Mouse (Mus musculus) heart, embryonic 16.5 days (tissue): ENCODE results near the gene Tas2r102. TPM values are rescaled to one million over a fixed set of nuclear protein-coding genes. Genes with fewer than 3 reads are reported as not detected.

Experiments
- ATAC-seq: fragments of 200-750 bp; cut with Nextera tagmentation; replicated peaks from 2 replicates; pipeline ENCODE4 v1.8.0; 2017; ENCODE audit warnings: moderate number of reproducible peaks; ENCODE audit not compliant: insufficient read depth, low FRiP score; ENCODE audit errors: extremely low read depth
- H3K27ac ChIP-seq: fragments of 300-500 bp; sonication (generic); 2 replicates; pipeline ENCODE4 v1.5.1; 2014; ENCODE audit warnings: mild to moderate bottlenecking, low read length, control low read depth, moderate library complexity
- H3K27me3 ChIP-seq: fragments of 300-500 bp; sonication (generic); 2 replicates; pipeline ENCODE4 v1.6.1; 2014; ENCODE audit warnings: low read length, mixed read lengths; ENCODE audit not compliant: control insufficient read depth, insufficient read depth
- H3K36me3 ChIP-seq: fragments of 300-500 bp; sonication (generic); 2 replicates; pipeline ENCODE4 v1.6.1; 2014; ENCODE audit not compliant: control insufficient read depth, insufficient read depth
- H3K4me1 ChIP-seq: fragments of 300-500 bp; sonication (generic); 2 replicates; pipeline ENCODE4 v1.6.1; 2014; ENCODE audit warnings: low read length, mixed read lengths; ENCODE audit not compliant: control insufficient read depth, insufficient read depth
- H3K4me2 ChIP-seq: fragments of 300-500 bp; sonication (generic); 2 replicates; pipeline ENCODE4 v1.6.1; 2014; ENCODE audit warnings: low read depth, mild to moderate bottlenecking, control low read depth, low read length
- H3K4me3 ChIP-seq: fragments of 300-500 bp; sonication (generic); 2 replicates; pipeline ENCODE4 v1.5.1; 2014; ENCODE audit warnings: mild to moderate bottlenecking, control low read depth, low read length
- H3K9ac ChIP-seq: fragments of 300-500 bp; sonication (generic); 2 replicates; pipeline ENCODE4 v1.6.1; 2014; ENCODE audit warnings: low read length, control low read depth
- H3K9me3 ChIP-seq: fragments of 300-500 bp; sonication (generic); replicated peaks from 2 replicates; pipeline ENCODE4 v1.6.1; 2016; ENCODE audit warnings: low read length; ENCODE audit not compliant: control insufficient read depth
- WGBS: fragments of 180-500 bp; shearing (Covaris S2); extraction: QIAGEN DNeasy Blood & Tissue Kit; methylation state at CpG from one replicate; pipeline ENCODE4 v1.1.7; 2014; 5-methylcytosine and 5-hydroxymethylcytosine counted together
- polyA plus RNA-seq: library from polyadenylated mRNA; unstranded; fragments of >200 nt; fragmentation: Nextera tagmentation; extraction: Ambion mirVana; gene quantifications from 2 replicates; pipeline ENCODE4 v1.2.1, GENCODE M21; 2015

Tas2r102 gene
- not detected in 2 replicates for polyA plus RNA-seq

DNA sequence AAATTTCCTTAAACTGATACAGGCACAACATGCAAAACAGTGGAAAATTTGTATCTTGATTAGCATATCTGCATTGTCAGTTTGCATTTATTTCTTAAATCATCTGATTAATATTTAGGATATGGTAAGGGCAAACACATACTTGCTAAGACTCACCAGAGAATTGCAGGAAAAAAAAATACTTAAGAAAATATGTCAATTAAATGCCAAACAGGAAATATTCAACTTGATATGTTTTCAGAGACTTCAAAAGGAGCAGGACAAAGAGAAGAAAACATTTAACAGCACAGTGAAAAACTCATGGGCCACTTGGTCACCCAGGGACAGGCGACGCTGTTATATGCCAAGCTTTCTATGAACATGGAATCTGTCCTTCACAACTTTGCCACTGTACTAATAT is at the start of gene Tas2r102:
Gene Tas2r102, plus strand, starts transcription at position 301 of the 400 bp plus-strand sequence.
- no peak within 1 kb of the TSS for H3K4me3 ChIP-seq

DNA sequence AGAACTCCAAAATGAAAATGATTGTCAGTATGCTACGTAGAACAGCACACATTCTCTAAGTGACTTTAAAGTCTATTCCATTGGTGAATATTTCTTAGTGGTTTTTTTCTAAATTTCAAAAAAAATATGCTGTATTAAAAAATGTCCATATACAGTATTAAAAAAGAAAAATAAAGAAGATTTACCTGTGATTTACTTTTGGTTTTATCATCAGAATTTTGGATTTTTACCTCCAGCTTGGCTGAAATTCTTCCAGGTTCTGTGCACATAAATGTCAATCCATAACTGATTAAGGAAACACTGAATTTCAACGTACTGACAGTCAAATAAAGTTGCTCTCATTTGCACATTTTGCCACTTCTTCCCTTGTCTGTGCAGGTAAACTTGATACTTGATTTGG is 24.0 kb upstream of the Tas2r102 start, which contains the start of gene Tas2r115:
Gene Tas2r115, minus strand, starts transcription at position 101 of the 400 bp plus-strand sequence.
- 58% methylated on average over 2 of the region's 2 CpGs for WGBS
- H3K4me3 ChIP-seq = no peak within 1 kb of the TSS
- H3K9ac ChIP-seq = no peak within 1 kb of the TSS
- H3K27ac ChIP-seq = no peak within 1 kb of the TSS
- no peak for ATAC-seq
- H3K4me2 ChIP-seq = no peak within 1 kb of the TSS
- H3K4me1 ChIP-seq = no peaks in the 10 kb centered on the region
- no peaks in the 10 kb centered on the region for H3K9me3 ChIP-seq
- H3K27me3 ChIP-seq = no peaks in the 10 kb centered on the region
- no peaks in the 10 kb centered on the region for H3K36me3 ChIP-seq

More for the DNA sequence above, at the start of gene Tas2r102:
- Histone ChIP-seq H3K4me2 (no peak within 1 kb of the TSS), H3K4me1 (no peaks in the 10 kb centered on the region), H3K36me3 (no peaks in the 10 kb centered on the region), H3K9me3 (no peaks in the 10 kb centered on the region; the same call in 1 of the 2 replicates), H3K9ac (no peak within 1 kb of the TSS), H3K27me3 (no peaks in the 10 kb centered on the region), H3K27ac (no peak within 1 kb of the TSS)
- WGBS = 87% methylated on average over 2 of the region's 2 CpGs
- no peak for ATAC-seq

DNA sequence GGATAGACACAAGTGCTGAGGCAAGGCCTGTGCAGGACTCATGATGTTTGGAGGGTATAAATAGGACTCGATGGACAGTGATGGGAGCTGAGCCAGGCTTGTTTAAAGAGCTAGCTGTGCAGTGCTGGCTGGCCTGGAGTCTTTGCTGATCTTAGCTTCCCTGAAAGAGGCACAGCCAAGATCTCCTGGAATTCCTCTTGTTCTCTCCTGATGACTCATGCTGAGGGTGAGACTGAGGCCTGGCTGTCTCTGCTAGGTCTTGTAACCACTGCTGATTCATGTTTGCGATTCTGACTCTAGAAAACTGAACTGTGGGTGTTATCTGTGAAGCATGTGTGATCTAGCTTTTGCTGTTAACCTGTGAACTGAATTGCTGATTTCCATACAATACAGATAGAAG is 11.7 kb upstream of the Tas2r102 start:
- no peaks in the 10 kb centered on the region for H3K27me3 ChIP-seq
- no peaks in the 10 kb centered on the region for H3K9me3 ChIP-seq
- no peak overlapping the region for H3K4me2 ChIP-seq
- WGBS = 63% methylated on average over 2 of the region's 2 CpGs
- no peak overlapping the region for H3K27ac ChIP-seq
- no peak overlapping the region for H3K9ac ChIP-seq
- no peaks in the 10 kb centered on the region for H3K4me1 ChIP-seq
- H3K4me3 ChIP-seq = no peak overlapping the region
- H3K36me3 ChIP-seq = no peaks in the 10 kb centered on the region
- ATAC-seq = no peak

DNA sequence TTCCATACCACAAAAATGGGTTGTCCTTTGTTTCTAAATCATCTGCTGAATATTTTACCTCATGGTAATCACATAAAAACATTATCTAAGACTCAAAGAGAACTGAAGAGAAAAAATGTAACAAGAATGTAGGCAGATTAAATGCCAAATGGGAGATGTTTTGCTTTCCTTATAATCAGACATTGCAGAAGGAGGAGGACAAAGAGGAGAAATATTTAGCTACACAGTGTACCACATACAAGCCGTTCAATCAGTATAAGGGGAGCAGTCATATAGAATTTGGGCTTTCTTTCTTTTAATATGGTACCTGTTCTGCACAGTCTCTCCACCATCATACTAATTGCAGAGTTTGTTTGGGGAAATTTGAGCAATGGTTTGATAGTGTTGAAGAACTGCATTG is 7.5 kb upstream of the Tas2r102 start, which contains the start of gene Tas2r124:
Gene Tas2r124, plus strand, starts transcription at position 301 of the 400 bp plus-strand sequence.
- H3K36me3 ChIP-seq = no peaks in the 10 kb centered on the region
- no peak within 1 kb of the TSS for H3K4me2 ChIP-seq
- H3K27ac ChIP-seq = no peak within 1 kb of the TSS
- H3K9me3 ChIP-seq = no peaks in the 10 kb centered on the region
- H3K4me3 ChIP-seq = no peak within 1 kb of the TSS
- WGBS = 65% methylated on average over 1 of the region's 1 CpGs
- ATAC-seq = no peak
- no peaks in the 10 kb centered on the region for H3K4me1 ChIP-seq
- H3K9ac ChIP-seq = no peak within 1 kb of the TSS
- no peaks in the 10 kb centered on the region for H3K27me3 ChIP-seq

DNA sequence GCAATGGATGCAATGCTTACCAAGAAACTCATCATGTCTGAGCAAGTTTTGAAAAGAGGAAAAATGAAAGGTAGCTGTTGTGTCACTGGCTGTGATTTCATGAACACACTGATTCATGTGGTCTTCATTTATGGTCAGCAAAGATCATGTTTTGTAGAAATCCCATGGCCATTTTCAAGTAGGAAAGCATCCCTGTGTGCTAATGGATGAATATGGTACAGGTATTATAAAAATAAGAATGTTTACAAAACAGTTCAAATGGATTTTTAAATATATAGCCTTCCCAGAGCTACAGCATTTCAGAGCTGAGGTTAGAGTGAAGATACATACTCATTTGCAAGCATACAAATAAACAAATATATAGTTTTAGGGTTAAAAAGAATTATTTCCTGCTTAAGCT is 16.1 kb downstream of the Tas2r102 start, which contains the start of gene Tas2r136:
Gene Tas2r136, minus strand, starts transcription at position 101 of the 400 bp plus-strand sequence.
- no peak within 1 kb of the TSS for H3K9ac ChIP-seq
- H3K36me3 ChIP-seq = no peaks in the 10 kb centered on the region
- H3K4me1 ChIP-seq = no peaks in the 10 kb centered on the region
- H3K27ac ChIP-seq = no peak within 1 kb of the TSS
- no peak within 1 kb of the TSS for H3K4me2 ChIP-seq
- no peak within 1 kb of the TSS for H3K4me3 ChIP-seq
- no peak for ATAC-seq
- no peaks in the 10 kb centered on the region for H3K27me3 ChIP-seq
- no peaks in the 10 kb centered on the region for H3K9me3 ChIP-seq

DNA sequence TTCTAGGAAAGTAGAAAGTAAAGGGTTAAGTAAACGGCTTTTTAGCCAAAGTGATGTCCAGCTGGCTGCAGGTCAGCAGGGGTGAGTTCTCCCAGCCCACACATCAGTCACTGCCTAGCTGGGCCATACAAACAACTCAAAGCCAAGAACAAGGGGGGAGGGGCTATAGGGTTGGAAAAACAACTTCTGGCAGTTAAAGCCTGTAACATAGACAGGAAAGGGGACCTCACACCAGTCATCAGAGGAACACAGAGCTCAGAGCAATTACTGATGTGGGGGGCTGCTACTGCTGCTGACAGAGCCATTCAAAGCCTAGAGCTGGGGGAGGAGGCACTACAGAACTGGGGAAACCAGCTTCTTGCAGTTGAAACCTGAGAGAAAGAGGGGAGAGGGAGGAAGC is 33.5 kb downstream of the Tas2r102 start:
- Histone ChIP-seq H3K27ac (no peak overlapping the region), H3K27me3 (no peaks in the 10 kb centered on the region)
- WGBS = 29% methylated on average over 1 of the region's 1 CpGs

DNA sequence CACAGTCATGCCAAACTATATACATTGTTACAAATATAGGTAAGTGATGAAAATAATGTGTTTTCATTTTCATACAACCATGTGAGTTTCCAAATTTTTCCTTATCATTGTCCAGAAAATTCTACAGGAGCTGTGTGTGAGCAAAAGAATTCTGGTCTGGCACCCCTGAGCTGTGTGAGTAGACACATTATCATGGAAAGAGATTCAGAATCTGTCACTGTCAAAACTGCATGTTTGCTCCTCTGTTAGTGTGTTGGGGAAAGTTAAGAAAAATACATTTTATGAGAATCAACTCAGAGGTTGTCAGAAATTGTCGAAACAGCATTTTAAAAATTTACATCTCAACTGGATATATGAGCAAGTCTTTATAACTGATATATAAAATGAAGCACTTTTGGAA is 40.6 kb downstream of the Tas2r102 start, which contains the start of gene Tas2r117:
Gene Tas2r117, plus strand, starts transcription at position 301 of the 400 bp plus-strand sequence.
- Histone ChIP-seq H3K27ac (no peak within 1 kb of the TSS), H3K4me1 (no peaks in the 10 kb centered on the region), H3K36me3 (no peaks in the 10 kb centered on the region), H3K4me3 (no peak within 1 kb of the TSS), H3K27me3 (no peaks in the 10 kb centered on the region), H3K9ac (no peak within 1 kb of the TSS), H3K4me2 (no peak within 1 kb of the TSS), H3K9me3 (no peaks in the 10 kb centered on the region)
- no peak for ATAC-seq
- 76% methylated on average over 1 of the region's 1 CpGs for WGBS

More for the DNA sequence above, 33.5 kb downstream of the Tas2r102 start:
- no peak overlapping the region for H3K4me3 ChIP-seq
- no peaks in the 10 kb centered on the region for H3K4me1 ChIP-seq
- ATAC-seq = no peak
- H3K4me2 ChIP-seq = no peak overlapping the region
- no peak overlapping the region for H3K9ac ChIP-seq
- no peaks in the 10 kb centered on the region for H3K36me3 ChIP-seq
- peaks cover 12% of the 10 kb centered on the region; the same call in 1 of the 2 replicates for H3K9me3 ChIP-seq

Other genes starting within 250 kb of the Tas2r102 start
- not detected in 2 replicates for gene Prh1, start 192.3 kb upstream of the Tas2r102 start, polyA plus RNA-seq
- gene Prp2, start 166.2 kb upstream of the Tas2r102 start, polyA plus RNA-seq = not detected in 2 replicates
- gene A630073D07Rik, start 110.6 kb upstream of the Tas2r102 start, polyA plus RNA-seq = not detected in 2 replicates
- gene Tas2r120, start 105.2 kb upstream of the Tas2r102 start, polyA plus RNA-seq = not detected in 2 replicates
- not detected in 2 replicates for gene Tas2r121, start 61.1 kb upstream of the Tas2r102 start, polyA plus RNA-seq
- gene Tas2r122, start 50.2 kb upstream of the Tas2r102 start, polyA plus RNA-seq = not detected in 2 replicates
- gene Tas2r115, start 24.1 kb upstream of the Tas2r102 start, polyA plus RNA-seq = not detected in 2 replicates
- gene Tas2r124, start 7.4 kb upstream of the Tas2r102 start, polyA plus RNA-seq = not detected in 2 replicates
- not detected in 2 replicates for gene Tas2r136, start 16.0 kb downstream of the Tas2r102 start, polyA plus RNA-seq
- not detected in 2 replicates for gene Tas2r117, start 40.7 kb downstream of the Tas2r102 start, polyA plus RNA-seq
- gene Tas2r123, start 85.0 kb downstream of the Tas2r102 start, polyA plus RNA-seq = not detected in 2 replicates
- gene Tas2r116, start 93.3 kb downstream of the Tas2r102 start, polyA plus RNA-seq = not detected in 2 replicates
- not detected in 2 replicates for gene Tas2r110, start 105.9 kb downstream of the Tas2r102 start, polyA plus RNA-seq
- gene Tas2r113, start 130.9 kb downstream of the Tas2r102 start, polyA plus RNA-seq = not detected in 2 replicates
- gene Tas2r125, start 147.5 kb downstream of the Tas2r102 start, polyA plus RNA-seq = not detected in 2 replicates
- not detected in 2 replicates for gene Tas2r129, start 189.0 kb downstream of the Tas2r102 start, polyA plus RNA-seq
- gene Tas2r131, start 195.8 kb downstream of the Tas2r102 start, polyA plus RNA-seq = not detected in 2 replicates
- gene Tas2r109, start 218.8 kb downstream of the Tas2r102 start, polyA plus RNA-seq = not detected in 2 replicates